Mouse (Mus musculus) G1E (cell line): ENCODE measurements around the gene Vmn2r88. TPM values are rescaled to one million over a fixed set of nuclear protein-coding genes. Genes with fewer than 3 reads are reported as not detected.

Experiments
- ATAC-seq: 2 replicates; pipeline ENCODE4 v1.8.0; 2016; ENCODE audit warnings: mild to moderate bottlenecking; ENCODE audit not compliant: insufficient number of reproducible peaks, poor library complexity, low FRiP score, severe bottlenecking; ENCODE audit errors: extremely low read depth
- DNase-seq: peaks from one replicate; pipeline ENCODE4 v3.0.0; 2012; ENCODE audit warnings: low spot score
- H3K27me3 ChIP-seq: 2 replicates; pipeline ENCODE4 v1.6.1; 2012; ENCODE audit warnings: mild to moderate bottlenecking, low read length, inconsistent platforms; ENCODE audit not compliant: insufficient read depth
- H3K36me3 ChIP-seq: replicated peaks from 2 replicates; pipeline ENCODE3; 2012; ENCODE audit warnings: mild to moderate bottlenecking, inconsistent platforms
- H3K4me1 ChIP-seq: 2 replicates; pipeline ENCODE4 v1.6.1; 2012; ENCODE audit warnings: low read depth, low read length, inconsistent platforms, mixed read lengths; ENCODE audit not compliant: insufficient read depth
- H3K4me3 ChIP-seq: 2 replicates; pipeline ENCODE4 v1.5.1; 2012; ENCODE audit warnings: low read depth, mild to moderate bottlenecking, inconsistent platforms, low read length, moderate library complexity, mixed read lengths
- H3K9me3 ChIP-seq: replicated peaks from 2 replicates; pipeline ENCODE4 v1.6.1; 2012; ENCODE audit warnings: inconsistent platforms
- CTCF ChIP-seq: IDR thresholded peaks from 2 replicates; pipeline ENCODE4 v1.5.1; 2012; ENCODE audit warnings: low read depth, low read length, inconsistent platforms, mixed read lengths
- GATA1 ChIP-seq: IDR thresholded peaks from 2 replicates; pipeline ENCODE4 v1.6.1; 2012; ENCODE audit warnings: borderline replicate concordance, low read length, inconsistent platforms, mixed read lengths
- GATA2 ChIP-seq: IDR thresholded peaks from 2 replicates; pipeline ENCODE4 v1.6.1; 2012; ENCODE audit warnings: low read depth, low read length, inconsistent platforms, borderline replicate concordance
- POLR2AphosphoS5 ChIP-seq: IDR thresholded peaks from 2 replicates; pipeline ENCODE4 v1.6.1; 2012; ENCODE audit warnings: low read depth, low read length, inconsistent platforms; ENCODE audit not compliant: insufficient replicate concordance
- TAL1 ChIP-seq: conservative IDR thresholded peaks from 2 replicates; pipeline ENCODE4 v1.6.1; 2012; ENCODE audit warnings: low read depth, low read length, inconsistent platforms, mixed read lengths
- polyA plus RNA-seq: library from polyadenylated mRNA; stranded (reverse); fragments of >175 nt; gene quantifications from 2 replicates; pipeline ENCODE4 v1.2.3, GENCODE M21; 2012
- total RNA-seq, 2 experiments: library from RNA; stranded (forward) in 1 of 2; stranded (reverse) in 1 of 2; fragments of 200-1000 nt in 1 of 2; fragments of >200 nt in 1 of 2; fragmentation: Nextera tagmentation in 1 of 2; gene quantifications; 2 replicates each; pipeline ENCODE4 v1.2.3; 2014 to 2017

Gene Vmn2r88
- total RNA-seq (2014; fragmentation: Nextera tagmentation) (not detected in 2 replicates), total RNA-seq (2017) (0.06 and 0.11 TPM in 2 replicates), polyA plus RNA-seq (not detected in 2 replicates)

- Histone ChIP-seq H3K27me3 (no peaks in the 10 kb centered on the region), H3K4me1 (no peaks in the 10 kb centered on the region), H3K9me3 (no peaks in the 10 kb centered on the region), H3K4me3 (no peak within 1 kb of the TSS), H3K36me3 (no peaks in the 10 kb centered on the region)
- no peak for TF ChIP-seq POLR2AphosphoS5
- TF ChIP-seq GATA2: no peak
- TF ChIP-seq TAL1: no peak
- TF ChIP-seq GATA1: no peak
- TF ChIP-seq CTCF: no peak
- no peak for ATAC-seq
- DNase-seq: no peak
Measured at GRCm38 (mm10) chr14:51410520-51410919, at the start of gene Vmn2r88. Gene Vmn2r88, plus strand, starts transcription at chr14:51410820.

GRCm38 (mm10) chr14:51361456-51361855 lies 49.2 kb upstream of the Vmn2r88 start, which contains the start of gene Gm7247:
Gene Gm7247, plus strand, starts transcription at chr14:51361756.
- TF ChIP-seq GATA2 (no peak), POLR2AphosphoS5 (no peak), TAL1 (no peak), CTCF (no peak), GATA1 (no peak)
- H3K9me3 ChIP-seq: no peaks in the 10 kb centered on the region
- H3K36me3 ChIP-seq: no peaks in the 10 kb centered on the region
- no peaks in the 10 kb centered on the region for H3K27me3 ChIP-seq
- H3K4me3 ChIP-seq: no peak within 1 kb of the TSS
- no peak for ATAC-seq
- no peaks in the 10 kb centered on the region for H3K4me1 ChIP-seq
- DNase-seq: no peak

GRCm38 (mm10) chr14:51382805-51383204 lies 27.8 kb upstream of the Vmn2r88 start:
- Histone ChIP-seq H3K4me3 (no peak overlapping the region), H3K9me3 (peaks cover 2% of the 10 kb centered on the region), H3K27me3 (no peaks in the 10 kb centered on the region), H3K4me1 (no peaks in the 10 kb centered on the region), H3K36me3 (no peaks in the 10 kb centered on the region)
- ATAC-seq (no peak), DNase-seq (no peak)
- TF ChIP-seq TAL1 (no peak), CTCF (no peak), GATA1 (no peak), GATA2 (no peak), POLR2AphosphoS5 (no peak)

GRCm38 (mm10) chr14:51384351-51384750 lies 26.3 kb upstream of the Vmn2r88 start:
- Histone ChIP-seq H3K27me3 (no peaks in the 10 kb centered on the region), H3K4me1 (no peaks in the 10 kb centered on the region), H3K9me3 (peaks cover 7% of the 10 kb centered on the region), H3K4me3 (no peak overlapping the region), H3K36me3 (no peaks in the 10 kb centered on the region)
- no peak for DNase-seq
- no peak for ATAC-seq
- TF ChIP-seq GATA2 (no peak), POLR2AphosphoS5 (no peak), CTCF (no peak), GATA1 (no peak), TAL1 (no peak)

GRCm38 (mm10) chr14:51385741-51386140 lies 24.9 kb upstream of the Vmn2r88 start:
- H3K4me1 ChIP-seq: no peaks in the 10 kb centered on the region
- H3K4me3 ChIP-seq: no peak overlapping the region
- TF ChIP-seq TAL1: no peak
- TF ChIP-seq GATA2: no peak
- ATAC-seq (no peak), DNase-seq (no peak)
- H3K36me3 ChIP-seq: no peaks in the 10 kb centered on the region
- no peaks in the 10 kb centered on the region for H3K27me3 ChIP-seq
- peaks cover 7% of the 10 kb centered on the region for H3K9me3 ChIP-seq

- TF ChIP-seq GATA2 (no peak), TAL1 (no peak), GATA1 (no peak), POLR2AphosphoS5 (no peak), CTCF (no peak)
- ATAC-seq (no peak), DNase-seq (no peak)
- H3K27me3 ChIP-seq: no peaks in the 10 kb centered on the region
- H3K36me3 ChIP-seq: no peaks in the 10 kb centered on the region
- no peaks in the 10 kb centered on the region for H3K4me1 ChIP-seq
- H3K9me3 ChIP-seq: peaks cover 7% of the 10 kb centered on the region
- no peak overlapping the region for H3K4me3 ChIP-seq
Measured at GRCm38 (mm10) chr14:51387768-51388167, 22.9 kb upstream of the Vmn2r88 start.

GRCm38 (mm10) chr14:51388222-51388621 lies 22.4 kb upstream of the Vmn2r88 start:
- ATAC-seq: no peak
- DNase-seq: no peak
- no peak overlapping the region for H3K4me3 ChIP-seq
- H3K9me3 ChIP-seq: peaks cover 7% of the 10 kb centered on the region
- no peaks in the 10 kb centered on the region for H3K36me3 ChIP-seq
- H3K4me1 ChIP-seq: no peaks in the 10 kb centered on the region
- H3K27me3 ChIP-seq: no peaks in the 10 kb centered on the region
- TF ChIP-seq CTCF: no peak
- TF ChIP-seq GATA1: no peak
- TF ChIP-seq GATA2: no peak
- no peak for TF ChIP-seq POLR2AphosphoS5
- TF ChIP-seq TAL1: no peak
